Mouse (Mus musculus): ENCODE results near the gene Ccdc62. TPM values are rescaled to one million over a fixed set of nuclear protein-coding genes. Genes with fewer than 3 reads are reported as not detected.

The Ccdc62 gene
- total RNA-seq, 2 experiments from 2014 or later: 2.1 to 4.2 TPM

GRCm38 (mm10) chr5:123975668-123976180 is 45.2 kb downstream of the Ccdc62 start:
- peak; percentile 28; the same call in 1 of the 2 replicates for ATAC-seq (replicated peaks; ENCODE audit: low FRiP score, low TSS enrichment, poor library complexity, severe bottlenecking)

GRCm38 (mm10) chr5:123977231-123977630 is 46.8 kb downstream of the Ccdc62 start:
- ATAC-seq (replicated peaks; ENCODE audit: low FRiP score, low TSS enrichment, poor library complexity, severe bottlenecking): no peak

- ATAC-seq (replicated peaks; ENCODE audit: low FRiP score, low TSS enrichment, poor library complexity, severe bottlenecking): peak; percentile 16; the same call in 1 of the 2 replicates
Observed at GRCm38 (mm10) chr5:123978131-123978530, 47.7 kb downstream of the Ccdc62 start.

GRCm38 (mm10) chr5:123979221-123979979 is 48.9 kb downstream of the Ccdc62 start:
- ATAC-seq (replicated peaks; ENCODE audit: low FRiP score, low TSS enrichment, poor library complexity, severe bottlenecking): no peak

GRCm38 (mm10) chr5:123979980-123980369 is 49.5 kb downstream of the Ccdc62 start:
- no peak for ATAC-seq (replicated peaks; ENCODE audit: low FRiP score, low TSS enrichment, poor library complexity, severe bottlenecking)

- ATAC-seq (replicated peaks; ENCODE audit: low FRiP score, low TSS enrichment, poor library complexity, severe bottlenecking): no peak
Observed at GRCm38 (mm10) chr5:123980521-123981249, 50.2 kb downstream of the Ccdc62 start.

- ATAC-seq (replicated peaks; ENCODE audit: low FRiP score, low TSS enrichment, poor library complexity, severe bottlenecking): no peak
Observed at GRCm38 (mm10) chr5:123981250-123981554, 50.7 kb downstream of the Ccdc62 start.

- ATAC-seq (replicated peaks; ENCODE audit: low FRiP score, low TSS enrichment, poor library complexity, severe bottlenecking): no peak
Observed at GRCm38 (mm10) chr5:123982838-123983237, 52.4 kb downstream of the Ccdc62 start.

- no peak for ATAC-seq (replicated peaks; ENCODE audit: low FRiP score, low TSS enrichment, poor library complexity, severe bottlenecking)
Observed at GRCm38 (mm10) chr5:123985434-123985833, 55.0 kb downstream of the Ccdc62 start.

- no peak for ATAC-seq (replicated peaks; ENCODE audit: low FRiP score, low TSS enrichment, poor library complexity, severe bottlenecking)
Observed at GRCm38 (mm10) chr5:123986925-123987324, 56.4 kb downstream of the Ccdc62 start.

GRCm38 (mm10) chr5:123987511-123987910 is 57.0 kb downstream of the Ccdc62 start:
- ATAC-seq (replicated peaks; ENCODE audit: low FRiP score, low TSS enrichment, poor library complexity, severe bottlenecking): no peak

- ATAC-seq (replicated peaks; ENCODE audit: low FRiP score, low TSS enrichment, poor library complexity, severe bottlenecking): no peak
Observed at GRCm38 (mm10) chr5:123989941-123990885, 59.7 kb downstream of the Ccdc62 start.

- ATAC-seq (replicated peaks; ENCODE audit: low FRiP score, low TSS enrichment, poor library complexity, severe bottlenecking): no peak
Observed at GRCm38 (mm10) chr5:123991321-123991720, 60.8 kb downstream of the Ccdc62 start.

- ATAC-seq (replicated peaks; ENCODE audit: low FRiP score, low TSS enrichment, poor library complexity, severe bottlenecking): no peak
Observed at GRCm38 (mm10) chr5:123992193-123992637, 61.7 kb downstream of the Ccdc62 start.

GRCm38 (mm10) chr5:123992794-123993193 is 62.3 kb downstream of the Ccdc62 start:
- no peak for ATAC-seq (replicated peaks; ENCODE audit: low FRiP score, low TSS enrichment, poor library complexity, severe bottlenecking)

GRCm38 (mm10) chr5:123993263-123994036 is 63.0 kb downstream of the Ccdc62 start:
- ATAC-seq (replicated peaks; ENCODE audit: low FRiP score, low TSS enrichment, poor library complexity, severe bottlenecking): no peak

GRCm38 (mm10) chr5:123994468-123994867 is 64.0 kb downstream of the Ccdc62 start:
- ATAC-seq (replicated peaks; ENCODE audit: low FRiP score, low TSS enrichment, poor library complexity, severe bottlenecking): no peak

GRCm38 (mm10) chr5:123995388-123995787 is 64.9 kb downstream of the Ccdc62 start:
- ATAC-seq (replicated peaks; ENCODE audit: low FRiP score, low TSS enrichment, poor library complexity, severe bottlenecking): no peak

GRCm38 (mm10) chr5:123996194-123996593 is 65.7 kb downstream of the Ccdc62 start:
- no peak for ATAC-seq (replicated peaks; ENCODE audit: low FRiP score, low TSS enrichment, poor library complexity, severe bottlenecking)

Measured in megakaryocyte-erythroid progenitor cell, adult 5-6 weeks (primary cell).